Mouse (Mus musculus) layer of hippocampus, postnatal 14 days (tissue): ENCODE results near the gene Ripor2. TPM values are rescaled to one million over a fixed set of nuclear protein-coding genes. Genes with fewer than 3 reads are reported as not detected.

Experiments used
- DNase-seq, 2 experiments: peaks; one replicate each; pipeline ENCODE4 v3.0.0; 2021 to 2022; ENCODE audit warnings: low spot score in 2 of 2, mixed read lengths in 1 of 2
- total RNA-seq, 2 experiments: library from RNA; stranded (reverse); gene quantifications; 2 replicates each; pipeline ENCODE4 v1.2.3; 2021

The Ripor2 gene
- total RNA-seq, 2 experiments from 2014 or later: 66.1 to 68.3 TPM

- no peak for DNase-seq
These were observed 3.7 kb upstream of the Ripor2 start for GRCm38 (mm10) chr13:24578317-24578716.

GRCm38 (mm10) chr13:24580759-24581158, 1.2 kb upstream of the Ripor2 start:
- DNase-seq: no peak

- no peak for DNase-seq
These were observed 2.4 kb downstream of the Ripor2 start for GRCm38 (mm10) chr13:24584403-24584802.

- DNase-seq: no peak
These were observed 2.9 kb downstream of the Ripor2 start for GRCm38 (mm10) chr13:24584841-24585240.

- DNase-seq: no peak
These were observed 3.4 kb downstream of the Ripor2 start for GRCm38 (mm10) chr13:24585369-24585768.

- DNase-seq: no peak
These were observed 5.4 kb downstream of the Ripor2 start for GRCm38 (mm10) chr13:24587192-24587895.

- DNase-seq: no peak
These were observed 6.6 kb downstream of the Ripor2 start for GRCm38 (mm10) chr13:24588603-24589002.

- no peak for DNase-seq
These were observed 9.7 kb downstream of the Ripor2 start for GRCm38 (mm10) chr13:24591737-24592136.

GRCm38 (mm10) chr13:24594303-24594702, 12.3 kb downstream of the Ripor2 start:
- no peak for DNase-seq

GRCm38 (mm10) chr13:24599631-24600041, 17.6 kb downstream of the Ripor2 start:
- no peak for DNase-seq

GRCm38 (mm10) chr13:24602978-24603377, 21.0 kb downstream of the Ripor2 start:
- no peak for DNase-seq

GRCm38 (mm10) chr13:24603591-24604009, 21.6 kb downstream of the Ripor2 start:
- no peak for DNase-seq

- no peak for DNase-seq
These were observed 22.1 kb downstream of the Ripor2 start for GRCm38 (mm10) chr13:24604096-24604495.

GRCm38 (mm10) chr13:24604761-24605591, 23.0 kb downstream of the Ripor2 start:
- no peak for DNase-seq

- DNase-seq: no peak
These were observed 23.8 kb downstream of the Ripor2 start for GRCm38 (mm10) chr13:24605755-24606154.

GRCm38 (mm10) chr13:24607961-24608360, 26.0 kb downstream of the Ripor2 start:
- DNase-seq: no peak

GRCm38 (mm10) chr13:24608709-24609108, 26.7 kb downstream of the Ripor2 start:
- no peak for DNase-seq

GRCm38 (mm10) chr13:24610883-24611282, 28.9 kb downstream of the Ripor2 start:
- no peak for DNase-seq

GRCm38 (mm10) chr13:24613031-24613430, 31.0 kb downstream of the Ripor2 start:
- no peak for DNase-seq

- no peak for DNase-seq
These were observed 31.4 kb downstream of the Ripor2 start for GRCm38 (mm10) chr13:24613433-24613832.

- DNase-seq: no peak
These were observed 32.2 kb downstream of the Ripor2 start for GRCm38 (mm10) chr13:24613927-24614780.
